Mouse (Mus musculus) liver, embryonic 14.5 days (tissue): ENCODE results near the gene Gstm4. TPM values are rescaled to one million over a fixed set of nuclear protein-coding genes. Genes with fewer than 3 reads are reported as not detected.

Experiments
- ATAC-seq: fragments of 200-750 bp; cut with Nextera tagmentation; 2 replicates; pipeline ENCODE4 v1.8.0; 2017; ENCODE audit warnings: moderate number of reproducible peaks, mild to moderate bottlenecking, moderate library complexity; ENCODE audit not compliant: insufficient read depth
- DNase-seq, 3 experiments: peaks; one replicate each; pipeline ENCODE4 v3.0.0-alpha.2; 2012 to 2013; ENCODE audit warnings: low read depth in 3 of 3, low spot score in 3 of 3
- H3K27ac ChIP-seq: fragments of 300-500 bp; sonication (generic); 2 replicates; pipeline ENCODE4 v1.5.1; 2014; ENCODE audit warnings: moderate library complexity, mild to moderate bottlenecking, control low read depth, inconsistent platforms
- H3K27me3 ChIP-seq: fragments of 300-500 bp; sonication (generic); 2 replicates; pipeline ENCODE4 v1.6.1; 2014; ENCODE audit warnings: mild to moderate bottlenecking, low read length, moderate library complexity; ENCODE audit not compliant: control insufficient read depth, insufficient read depth
- H3K36me3 ChIP-seq: fragments of 300-500 bp; sonication (generic); replicated peaks from 2 replicates; pipeline ENCODE4 v1.6.1; 2014; ENCODE audit warnings: low read depth; ENCODE audit not compliant: control insufficient read depth, insufficient read depth
- H3K4me1 ChIP-seq, 2 experiments: fragments of 200-500 bp in 1 of 2; fragments of 300-500 bp in 1 of 2; sonication (generic) in 1 of 2; replicated peaks; 2 replicates each; pipeline ENCODE4 v1.6.1; 2012 to 2014; ENCODE audit warnings: antibody characterized with exemption in 1 of 2, inconsistent platforms in 1 of 2, low read length in 1 of 2; ENCODE audit not compliant: control insufficient read depth in 2 of 2, insufficient read depth in 2 of 2
- H3K4me2 ChIP-seq: fragments of 300-500 bp; sonication (generic); 2 replicates; pipeline ENCODE4 v1.6.1; 2014; ENCODE audit warnings: low read depth, mild to moderate bottlenecking, control low read depth, moderate library complexity
- H3K4me3 ChIP-seq, 2 experiments: fragments of 200-500 bp in 1 of 2; fragments of 300-500 bp in 1 of 2; sonication (generic) in 1 of 2; 2 replicates each; pipeline ENCODE4 v1.5.1; 2012 to 2014; ENCODE audit warnings: low read depth in 2 of 2, low read length in 2 of 2, mild to moderate bottlenecking in 2 of 2, control low read depth in 1 of 2, inconsistent platforms in 1 of 2, moderate library complexity in 1 of 2; ENCODE audit not compliant: insufficient read depth in 1 of 2
- H3K9ac ChIP-seq: fragments of 300-500 bp; sonication (generic); replicated peaks from 2 replicates; pipeline ENCODE4 v1.6.1; 2014; ENCODE audit warnings: mild to moderate bottlenecking, control low read depth, moderate library complexity
- H3K9me3 ChIP-seq: fragments of 300-500 bp; sonication (generic); 2 replicates; pipeline ENCODE4 v1.6.1; 2016; ENCODE audit warnings: low read length, mixed read lengths; ENCODE audit not compliant: control insufficient read depth
- CTCF ChIP-seq: IDR thresholded peaks from 2 replicates; pipeline ENCODE4 v1.5.1; 2016; ENCODE audit warnings: antibody characterized with exemption, low read depth, control low read depth
- EP300 ChIP-seq: IDR thresholded peaks from 2 replicates; pipeline ENCODE4 v1.6.1; 2016; ENCODE audit warnings: antibody characterized with exemption, low read depth
- WGBS: fragments of 180-500 bp; shearing (Covaris S2); extraction: QIAGEN DNeasy Blood & Tissue Kit; methylation state at CpG from one replicate; pipeline ENCODE4 v1.1.7; 2014; ENCODE audit not compliant: insufficient replicate concordance; 5-methylcytosine and 5-hydroxymethylcytosine counted together
- polyA plus RNA-seq, 2 experiments: library from polyadenylated mRNA; depleted of rRNA in 1 of 2; stranded (reverse) in 1 of 2; unstranded in 1 of 2; fragments of >200 nt; fragmentation: Nextera tagmentation in 1 of 2; extraction: Ambion mirVana in 1 of 2; gene quantifications; 2 replicates each; pipeline versions ENCODE4 v1.2.1 to v1.2.3; 2012 to 2014

Gstm4 gene
- polyA plus RNA-seq, 2 experiments, result 11.7 to 17.3 TPM

DNA sequence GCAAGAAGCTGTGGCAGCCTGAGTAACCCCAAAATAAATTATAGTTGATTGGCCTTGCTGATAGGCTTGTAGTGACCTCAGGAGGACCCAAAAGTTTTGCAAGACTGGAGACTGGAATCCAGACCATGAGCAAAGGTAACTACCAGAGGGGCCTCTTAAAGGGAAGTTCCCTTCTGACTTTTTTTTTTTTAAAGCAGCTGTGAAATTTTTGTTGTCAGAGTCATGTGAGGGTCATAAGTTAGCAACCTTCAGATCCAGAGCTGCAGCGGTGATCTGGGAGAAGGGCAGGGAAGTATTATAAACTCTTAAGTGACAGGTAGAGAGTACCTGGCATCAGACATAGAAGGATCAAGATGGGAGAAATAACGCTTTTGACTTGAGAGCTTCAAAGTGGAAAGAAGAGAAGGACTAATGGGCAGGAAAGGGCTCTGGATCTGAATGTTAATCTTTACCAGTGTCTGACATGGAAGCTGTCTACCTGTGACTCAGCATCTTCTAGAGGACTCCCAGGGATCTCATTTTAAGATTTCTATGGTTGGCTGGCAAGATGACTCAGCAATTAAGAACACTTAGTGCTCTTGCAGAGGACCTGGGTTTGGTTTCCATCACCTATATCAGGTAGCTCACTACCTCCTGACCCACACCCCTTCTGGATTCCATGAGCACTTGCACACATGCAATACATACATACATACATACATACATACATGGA is 2.4 kb upstream of the Gstm4 start:
- DNase-seq, result peak in 2 of 3 experiments; percentile 35 to 51
- no peak for ATAC-seq
- Histone ChIP-seq H3K4me3 (no peak overlapping the region), H3K27ac (no peak overlapping the region), H3K4me2 (no peak overlapping the region), H3K9ac (no peak overlapping the region), H3K9me3 (no peaks in the 10 kb centered on the region), H3K27me3 (no peaks in the 10 kb centered on the region), H3K36me3 (no peaks in the 10 kb centered on the region), H3K4me1 (peaks cover 9 to 21% of the 10 kb centered on the region in 2 experiments)
- TF ChIP-seq EP300 (no peak), CTCF (no peak)
- 64% methylated on average over 2 of the region's 2 CpGs for WGBS

GRCm38 (mm10) chr3:108033156-108033555 is 11.5 kb downstream of the Gstm4 start:
- WGBS, result 51% methylated on average over 5 of the region's 5 CpGs
- Histone ChIP-seq H3K9me3 (no peaks in the 10 kb centered on the region), H3K4me3 (no peak overlapping the region), H3K9ac (no peak overlapping the region), H3K4me1 (peaks cover 0 to 3% of the 10 kb centered on the region in 2 experiments; a peak in 1 of 4 replicates), H3K36me3 (no peaks in the 10 kb centered on the region), H3K27me3 (no peaks in the 10 kb centered on the region), H3K4me2 (no peak overlapping the region), H3K27ac (no peak overlapping the region)
- TF ChIP-seq EP300 (no peak), CTCF (no peak)
- DNase-seq (no peak), ATAC-seq (no peak)

DNA sequence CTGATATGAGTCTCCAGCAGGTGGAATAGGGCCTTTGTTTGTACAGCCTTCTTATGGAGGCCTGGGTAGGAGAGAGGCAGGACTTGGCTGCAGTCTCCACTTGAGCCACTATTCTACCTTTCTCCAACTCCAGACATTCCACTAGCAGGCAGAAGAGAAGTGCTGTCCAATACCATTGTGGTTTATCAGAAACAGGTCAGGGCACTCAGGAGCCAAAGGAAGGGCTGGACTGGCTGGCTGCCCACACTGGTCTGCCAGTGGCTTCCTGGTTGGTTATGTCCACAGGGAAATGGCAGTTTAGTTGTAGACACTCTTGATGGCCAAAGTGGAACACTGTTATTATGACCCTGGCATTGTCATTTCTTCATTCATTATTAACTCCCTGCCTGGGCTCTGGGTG is 12.6 kb downstream of the Gstm4 start:
- Histone ChIP-seq H3K4me1 (peaks cover 0 to 7% of the 10 kb centered on the region in 2 experiments; a peak in 2 of 4 replicates), H3K36me3 (no peaks in the 10 kb centered on the region), H3K27me3 (no peaks in the 10 kb centered on the region), H3K27ac (no peak overlapping the region), H3K9ac (no peak overlapping the region), H3K4me2 (no peak overlapping the region), H3K9me3 (no peaks in the 10 kb centered on the region), H3K4me3 (no peak overlapping the region)
- ATAC-seq (no peak), DNase-seq (no peak)
- TF ChIP-seq EP300 (no peak), CTCF (no peak)

- no peak overlapping the region for H3K4me3 ChIP-seq
- H3K27ac ChIP-seq, result no peak overlapping the region
- TF ChIP-seq CTCF (no peak), EP300 (no peak)
- ATAC-seq (no peak), DNase-seq (no peak)
- no peak overlapping the region for H3K9ac ChIP-seq
- H3K27me3 ChIP-seq, result no peaks in the 10 kb centered on the region
- H3K36me3 ChIP-seq, result no peaks in the 10 kb centered on the region
- H3K4me1 ChIP-seq, result peaks cover 0 to 18% of the 10 kb centered on the region in 2 experiments; a peak in 2 of 4 replicates
- H3K9me3 ChIP-seq, result no peaks in the 10 kb centered on the region
- WGBS, result 65% methylated on average over 4 of the region's 4 CpGs
- H3K4me2 ChIP-seq, result no peak overlapping the region
Measured at GRCm38 (mm10) chr3:108028641-108029365, 15.9 kb downstream of the Gstm4 start.

GRCm38 (mm10) chr3:108026597-108026996 is 18.1 kb downstream of the Gstm4 start:
- Histone ChIP-seq H3K4me1 (peaks cover 0 to 21% of the 10 kb centered on the region in 2 experiments; a peak in 2 of 4 replicates), H3K4me2 (no peak overlapping the region), H3K27ac (no peak overlapping the region), H3K27me3 (no peaks in the 10 kb centered on the region), H3K36me3 (no peaks in the 10 kb centered on the region), H3K4me3 (no peak overlapping the region), H3K9ac (no peak overlapping the region), H3K9me3 (no peaks in the 10 kb centered on the region)
- 52% methylated on average over 1 of the region's 1 CpGs for WGBS
- ATAC-seq (no peak), DNase-seq (no peak)
- TF ChIP-seq CTCF (no peak), EP300 (no peak)
